Mouse (Mus musculus): Measurements from ENCODE around the gene Gbgt1. TPM values are rescaled to one million over a fixed set of nuclear protein-coding genes. Genes with fewer than 3 reads are reported as not detected.

Gene Gbgt1
- total and polyA plus RNA-seq, 2 experiments = 0.65 to 0.86 TPM

- DNase-seq (ENCODE audit: extremely low read depth, low read depth, low spot score) = peak; percentile 22
- Histone ChIP-seq H3K4me1 (ENCODE audit: control insufficient read depth, insufficient read depth, low read length) (no peaks in the 10 kb centered on the region), H3K36me3 (ENCODE audit: control insufficient read depth, insufficient read depth, low read length) (no peaks in the 10 kb centered on the region), H3K27ac (replicated peaks; ENCODE audit: insufficient read depth, low read depth, low read length) (no peak overlapping the region), H3K79me2 (ENCODE audit: control insufficient read depth, insufficient read depth, low read length) (no peaks in the 10 kb centered on the region), H3K4me3 (ENCODE audit: insufficient read depth, low read depth, low read length) (no peak overlapping the region), H3K9ac (ENCODE audit: low read depth, low read length) (no peak overlapping the region), H3K27me3 (ENCODE audit: control insufficient read depth, insufficient read depth, low read length) (no peaks in the 10 kb centered on the region)
- 76% methylated on average over 14 of the region's 14 CpGs for WGBS
- TF ChIP-seq POLR2A (IDR thresholded peaks at IDR 0.05; ENCODE audit: extremely low read depth, insufficient read depth, low read length) (no peak), CTCF (IDR thresholded peaks at IDR 0.05; ENCODE audit: low read depth, low read length) (no peak)
Observed at GRCm38 (mm10) chr2:28495207-28495756, 1.4 kb upstream of the Gbgt1 start.

GRCm38 (mm10) chr2:28495801-28496595 is 693 bp upstream of the Gbgt1 start:
- no peaks in the 10 kb centered on the region for H3K27me3 ChIP-seq (ENCODE audit: control insufficient read depth, insufficient read depth, low read length)
- TF ChIP-seq CTCF (IDR thresholded peaks at IDR 0.05; ENCODE audit: low read depth, low read length) = no peak
- no peak for TF ChIP-seq POLR2A (IDR thresholded peaks at IDR 0.05; ENCODE audit: extremely low read depth, insufficient read depth, low read length)
- no peak overlapping the region for H3K4me3 ChIP-seq (ENCODE audit: insufficient read depth, low read depth, low read length)
- no peaks in the 10 kb centered on the region for H3K4me1 ChIP-seq (ENCODE audit: control insufficient read depth, insufficient read depth, low read length)
- H3K36me3 ChIP-seq (ENCODE audit: control insufficient read depth, insufficient read depth, low read length) = no peaks in the 10 kb centered on the region
- no peak overlapping the region for H3K27ac ChIP-seq (replicated peaks; ENCODE audit: insufficient read depth, low read depth, low read length)
- no peaks in the 10 kb centered on the region for H3K79me2 ChIP-seq (ENCODE audit: control insufficient read depth, insufficient read depth, low read length)
- DNase-seq (ENCODE audit: extremely low read depth, low read depth, low spot score) = no peak
- WGBS = 85% methylated on average over 16 of the region's 16 CpGs
- H3K9ac ChIP-seq (ENCODE audit: low read depth, low read length) = no peak overlapping the region

- Histone ChIP-seq H3K4me3 (ENCODE audit: insufficient read depth, low read depth, low read length) (no peak overlapping the region), H3K9ac (ENCODE audit: low read depth, low read length) (no peak overlapping the region), H3K4me1 (ENCODE audit: control insufficient read depth, insufficient read depth, low read length) (no peaks in the 10 kb centered on the region), H3K36me3 (ENCODE audit: control insufficient read depth, insufficient read depth, low read length) (no peaks in the 10 kb centered on the region), H3K79me2 (ENCODE audit: control insufficient read depth, insufficient read depth, low read length) (no peaks in the 10 kb centered on the region), H3K27ac (replicated peaks; ENCODE audit: insufficient read depth, low read depth, low read length) (no peak overlapping the region), H3K27me3 (ENCODE audit: control insufficient read depth, insufficient read depth, low read length) (no peaks in the 10 kb centered on the region)
- DNase-seq (ENCODE audit: extremely low read depth, low read depth, low spot score) = no peak
- TF ChIP-seq POLR2A (IDR thresholded peaks at IDR 0.05; ENCODE audit: extremely low read depth, insufficient read depth, low read length) (no peak), CTCF (IDR thresholded peaks at IDR 0.05; ENCODE audit: low read depth, low read length) (no peak)
- WGBS = 82% methylated on average over 5 of the region's 5 CpGs
Observed at GRCm38 (mm10) chr2:28497561-28497960, 870 bp downstream of the Gbgt1 start.

GRCm38 (mm10) chr2:28498431-28498830 is 1.7 kb downstream of the Gbgt1 start:
- Histone ChIP-seq H3K9ac (ENCODE audit: low read depth, low read length) (no peak overlapping the region), H3K4me3 (ENCODE audit: insufficient read depth, low read depth, low read length) (no peak overlapping the region), H3K36me3 (ENCODE audit: control insufficient read depth, insufficient read depth, low read length) (no peaks in the 10 kb centered on the region), H3K27ac (replicated peaks; ENCODE audit: insufficient read depth, low read depth, low read length) (no peak overlapping the region), H3K79me2 (ENCODE audit: control insufficient read depth, insufficient read depth, low read length) (no peaks in the 10 kb centered on the region), H3K27me3 (ENCODE audit: control insufficient read depth, insufficient read depth, low read length) (no peaks in the 10 kb centered on the region), H3K4me1 (ENCODE audit: control insufficient read depth, insufficient read depth, low read length) (no peaks in the 10 kb centered on the region)
- DNase-seq (ENCODE audit: extremely low read depth, low read depth, low spot score) = no peak
- 84% methylated on average over 4 of the region's 4 CpGs for WGBS
- no peak for TF ChIP-seq POLR2A (IDR thresholded peaks at IDR 0.05; ENCODE audit: extremely low read depth, insufficient read depth, low read length)
- TF ChIP-seq CTCF (IDR thresholded peaks at IDR 0.05; ENCODE audit: low read depth, low read length) = no peak

GRCm38 (mm10) chr2:28502987-28503386 is 6.3 kb downstream of the Gbgt1 start:
- Histone ChIP-seq H3K79me2 (ENCODE audit: control insufficient read depth, insufficient read depth, low read length) (no peaks in the 10 kb centered on the region), H3K9ac (ENCODE audit: low read depth, low read length) (no peak overlapping the region), H3K27me3 (ENCODE audit: control insufficient read depth, insufficient read depth, low read length) (0 out of 2 replicates have a peak, but pooled peaks cover 2% of the 10 kb centered on the region), H3K4me1 (ENCODE audit: control insufficient read depth, insufficient read depth, low read length) (no peaks in the 10 kb centered on the region), H3K4me3 (ENCODE audit: insufficient read depth, low read depth, low read length) (no peak overlapping the region), H3K27ac (replicated peaks; ENCODE audit: insufficient read depth, low read depth, low read length) (no peak overlapping the region), H3K36me3 (ENCODE audit: control insufficient read depth, insufficient read depth, low read length) (no peaks in the 10 kb centered on the region)
- DNase-seq (ENCODE audit: extremely low read depth, low read depth, low spot score) = no peak
- TF ChIP-seq POLR2A (IDR thresholded peaks at IDR 0.05; ENCODE audit: extremely low read depth, insufficient read depth, low read length) (no peak), CTCF (IDR thresholded peaks at IDR 0.05; ENCODE audit: low read depth, low read length) (no peak)
- 71% methylated on average over 10 of the region's 10 CpGs for WGBS

GRCm38 (mm10) chr2:28504676-28505075 is 8.0 kb downstream of the Gbgt1 start:
- Histone ChIP-seq H3K9ac (ENCODE audit: low read depth, low read length) (no peak overlapping the region), H3K4me1 (ENCODE audit: control insufficient read depth, insufficient read depth, low read length) (no peaks in the 10 kb centered on the region), H3K36me3 (ENCODE audit: control insufficient read depth, insufficient read depth, low read length) (no peaks in the 10 kb centered on the region), H3K4me3 (ENCODE audit: insufficient read depth, low read depth, low read length) (no peak overlapping the region), H3K27ac (replicated peaks; ENCODE audit: insufficient read depth, low read depth, low read length) (no peak overlapping the region), H3K79me2 (ENCODE audit: control insufficient read depth, insufficient read depth, low read length) (no peaks in the 10 kb centered on the region), H3K27me3 (ENCODE audit: control insufficient read depth, insufficient read depth, low read length) (0 out of 2 replicates have a peak, but pooled peaks cover 2% of the 10 kb centered on the region)
- DNase-seq (ENCODE audit: extremely low read depth, low read depth, low spot score) = no peak
- WGBS = 85% methylated on average over 13 of the region's 13 CpGs
- TF ChIP-seq CTCF (IDR thresholded peaks at IDR 0.05; ENCODE audit: low read depth, low read length) = no peak

Measured in liver, adult 2 months (tissue).